Mouse (Mus musculus) bone marrow, adult 2 months (tissue): ENCODE measurements around the gene Ccdc51.

Experiments
- CTCF ChIP-seq: fragments of 200-500 bp; IDR thresholded peaks from 2 replicates; pipeline ENCODE4 v1.5.1; 2011; ENCODE audit warnings: low read length, control low read depth; ENCODE audit not compliant: control insufficient read depth, insufficient read depth
- POLR2A ChIP-seq: fragments of 200-500 bp; IDR thresholded peaks from 2 replicates; pipeline ENCODE4 v1.6.1; 2011; ENCODE audit warnings: low read depth, mild to moderate bottlenecking, control low read depth, low read length, borderline replicate concordance; ENCODE audit not compliant: control insufficient read depth

DNA sequence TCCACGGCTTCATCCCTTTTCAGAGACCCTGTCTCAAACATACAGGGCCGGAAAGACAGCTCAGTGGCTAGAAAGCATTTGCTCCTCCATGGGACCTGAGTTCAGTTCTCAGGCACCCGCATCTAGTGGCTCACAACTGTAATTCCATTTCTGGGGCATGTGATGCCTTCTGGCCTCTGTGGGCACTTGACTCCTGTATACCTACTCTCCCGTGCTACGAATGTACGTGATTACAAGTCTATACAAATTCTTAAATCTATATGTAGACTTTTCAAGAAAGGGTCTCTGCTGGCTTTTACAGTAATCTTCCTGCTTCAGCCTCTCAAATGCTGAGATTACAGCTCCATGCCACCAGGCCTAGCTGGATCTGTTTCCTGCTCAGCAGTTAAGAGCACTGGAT lies 38.7 kb downstream of the Ccdc51 start:
- TF ChIP-seq POLR2A (no peak), CTCF (no peak)
